Mouse (Mus musculus) gastrocnemius, adult 8-10 months (tissue): ENCODE results near the gene Tmem251. TPM values are rescaled to one million over a fixed set of nuclear protein-coding genes. Genes with fewer than 3 reads are reported as not detected.
A peak's percentile ranks its signal among the peaks of the same experiment; 100 is the strongest.

Source experiments
- DNase-seq, 2 experiments: peaks; one replicate each; pipeline ENCODE4 v3.0.0; 2022; ENCODE audit warnings: low spot score in 2 of 2
- total RNA-seq, 4 experiments: library from RNA; stranded (reverse); gene quantifications; 2 replicates each; pipeline ENCODE4 v1.2.4; 2022

The Tmem251 gene
- total RNA-seq, 4 experiments from 2014 or later = 2.3 to 4.2 (median 2.5) TPM

GRCm38 (mm10) chr12:102756304-102756703 is 12.7 kb downstream of the Tmem251 start:
- DNase-seq = no peak

GRCm38 (mm10) chr12:102757055-102757688 is 13.6 kb downstream of the Tmem251 start:
- DNase-seq = no peak

- peak; percentile 93 for DNase-seq
These were observed 14.3 kb downstream of the Tmem251 start, which contains the start of the genes Gm28051, Gon7 and Ubr7 for GRCm38 (mm10) chr12:102757689-102758402. TSS of gene Gm28051 (minus strand) at chr12:102757765. TSS of gene Gon7 (minus strand) at chr12:102757803. TSS of gene Ubr7 (plus strand) at chr12:102757967.

GRCm38 (mm10) chr12:102758403-102758756 is 14.8 kb downstream of the Tmem251 start, which contains the start of gene Gm20604:
TSS of gene Gm20604 (minus strand) at chr12:102758672.
- no peak for DNase-seq

- DNase-seq = no peak
These were observed 15.4 kb downstream of the Tmem251 start for GRCm38 (mm10) chr12:102758936-102759335.

GRCm38 (mm10) chr12:102761668-102762067 is 18.1 kb downstream of the Tmem251 start:
- DNase-seq = no peak

- no peak for DNase-seq
These were observed 20.1 kb downstream of the Tmem251 start for GRCm38 (mm10) chr12:102763696-102764095.

- DNase-seq = no peak
These were observed 25.4 kb downstream of the Tmem251 start for GRCm38 (mm10) chr12:102769000-102769399.

GRCm38 (mm10) chr12:102771601-102772000 is 28.0 kb downstream of the Tmem251 start:
- DNase-seq = no peak

GRCm38 (mm10) chr12:102772676-102773075 is 29.1 kb downstream of the Tmem251 start:
- DNase-seq = no peak

GRCm38 (mm10) chr12:102776035-102776434 is 32.5 kb downstream of the Tmem251 start:
- no peak for DNase-seq

- no peak for DNase-seq
These were observed 34.6 kb downstream of the Tmem251 start for GRCm38 (mm10) chr12:102778151-102778550.

- no peak for DNase-seq
These were observed 35.9 kb downstream of the Tmem251 start for GRCm38 (mm10) chr12:102779452-102779851.

- DNase-seq = no peak
These were observed 39.3 kb downstream of the Tmem251 start for GRCm38 (mm10) chr12:102782841-102783240.

GRCm38 (mm10) chr12:102784899-102785592 is 41.5 kb downstream of the Tmem251 start:
- DNase-seq = no peak

- no peak for DNase-seq
These were observed 42.0 kb downstream of the Tmem251 start for GRCm38 (mm10) chr12:102785593-102785985.

GRCm38 (mm10) chr12:102787927-102788326 is 44.4 kb downstream of the Tmem251 start:
- no peak for DNase-seq

Other genes with a start within 250 kb of the Tmem251 start
- not detected for gene Chga, start 188.8 kb upstream of the Tmem251 start, total RNA-seq
- 10 to 100 TPM in 1 of 4 experiments, 1 to 10 TPM in 3; 5.7 to 10.4 (median 8.2) TPM for gene Itpk1, start 38.8 kb upstream of the Tmem251 start, total RNA-seq
- gene Moap1, start 101 bp upstream of the Tmem251 start, total RNA-seq = 1 to 10 TPM; 3.8 to 4.7 (median 4.2) TPM
- gene Gm28051, start 14.0 kb downstream of the Tmem251 start, total RNA-seq = not detected
- 10 to 100 TPM; 10.3 to 12.0 (median 10.9) TPM for gene Gon7, start 14.0 kb downstream of the Tmem251 start, total RNA-seq
- 10 to 100 TPM; 16.0 to 16.9 (median 16.3) TPM for gene Ubr7, start 14.2 kb downstream of the Tmem251 start, total RNA-seq
- gene Gm20604, start 14.9 kb downstream of the Tmem251 start, total RNA-seq = 1 to 10 TPM; 2.7 to 2.9 (median 2.9) TPM
- gene Btbd7, start 134.7 kb downstream of the Tmem251 start, total RNA-seq = 10 to 100 TPM; 16.7 to 18.7 (median 17.1) TPM
- gene Cox8c, start 155.6 kb downstream of the Tmem251 start, total RNA-seq = not detected
- gene Unc79, start 205.1 kb downstream of the Tmem251 start, total RNA-seq = under 1 TPM in 2 of 4 experiments, not detected in 2; 0.17 to 0.40 TPM